Mouse (Mus musculus): ENCODE measurements around the gene Mmp10. TPM values are rescaled to one million over a fixed set of nuclear protein-coding genes. Genes with fewer than 3 reads are reported as not detected.

Gene Mmp10
- polyA plus RNA-seq (2014; fragmentation: Illumina TruSeq; extraction: RNeasy Lipid Tissue Mini Kit (QIAGEN cat#74804); ENCODE audit: low read depth, low replicate concordance), result not detected

GRCm38 (mm10) chr9:7502051-7502450 lies at the start of gene Mmp10:
TSS of gene Mmp10 (plus strand) at chr9:7502352.

GRCm38 (mm10) chr9:7558221-7559017 lies 56.3 kb downstream of the Mmp10 start, which contains the start of gene Mmp8:
TSS of gene Mmp8 (plus strand) at chr9:7558456.

Other genes with a start within 250 kb of the Mmp10 start
- gene Mmp13, start 229.8 kb upstream of the Mmp10 start, polyA plus RNA-seq (2014; fragmentation: Illumina TruSeq; extraction: RNeasy Lipid Tissue Mini Kit (QIAGEN cat#74804); ENCODE audit: low read depth, low replicate concordance), result 3.6 TPM
- gene Mmp12, start 158.0 kb upstream of the Mmp10 start, polyA plus RNA-seq (2014; fragmentation: Illumina TruSeq; extraction: RNeasy Lipid Tissue Mini Kit (QIAGEN cat#74804); ENCODE audit: low read depth, low replicate concordance), result 25.7 TPM
- not detected for gene Mmp1b, start 114.3 kb upstream of the Mmp10 start, polyA plus RNA-seq (2014; fragmentation: Illumina TruSeq; extraction: RNeasy Lipid Tissue Mini Kit (QIAGEN cat#74804); ENCODE audit: low read depth, low replicate concordance)
- gene Mmp3, start 56.5 kb upstream of the Mmp10 start, polyA plus RNA-seq (2014; fragmentation: Illumina TruSeq; extraction: RNeasy Lipid Tissue Mini Kit (QIAGEN cat#74804); ENCODE audit: low read depth, low replicate concordance), result 0.76 TPM
- not detected for gene Mmp8, start 56.1 kb downstream of the Mmp10 start, polyA plus RNA-seq (2014; fragmentation: Illumina TruSeq; extraction: RNeasy Lipid Tissue Mini Kit (QIAGEN cat#74804); ENCODE audit: low read depth, low replicate concordance)
- 1.3 TPM for gene Mmp27, start 69.0 kb downstream of the Mmp10 start, polyA plus RNA-seq (2014; fragmentation: Illumina TruSeq; extraction: RNeasy Lipid Tissue Mini Kit (QIAGEN cat#74804); ENCODE audit: low read depth, low replicate concordance)
- not detected for gene Mmp20, start 125.9 kb downstream of the Mmp10 start, polyA plus RNA-seq (2014; fragmentation: Illumina TruSeq; extraction: RNeasy Lipid Tissue Mini Kit (QIAGEN cat#74804); ENCODE audit: low read depth, low replicate concordance)
- gene Mmp7, start 189.7 kb downstream of the Mmp10 start, polyA plus RNA-seq (2014; fragmentation: Illumina TruSeq; extraction: RNeasy Lipid Tissue Mini Kit (QIAGEN cat#74804); ENCODE audit: low read depth, low replicate concordance), result not detected